8 mouse cellular contexts compared by ENCODE assay signal in genomic region chr2:104685418-104685817, GRCm38 (mm10). TPM values are rescaled to one million over a fixed set of nuclear protein-coding genes. Genes with fewer than 3 reads are reported as not detected.
DNase-seq lines count a peak whose midpoint lies in the region; ATAC-seq and TF ChIP-seq lines count a peak whose summit lies in the region.

No protein-coding gene starts in this region.

- peaks cover 35% of the 10 kb centered on the region for H3K36me3 ChIP-seq in embryonic facial prominence, embryonic 14.5 days (ENCODE audit: control insufficient read depth, insufficient read depth, low read length)
- peaks cover 7% of the 10 kb centered on the region; the same call in 1 of the 2 replicates for H3K36me3 ChIP-seq in kidney, embryonic 14.5 days (ENCODE audit: control insufficient read depth, insufficient read depth, low read length)
- peaks cover 30% of the 10 kb centered on the region for H3K36me3 ChIP-seq in limb, embryonic 14.5 days (ENCODE audit: control insufficient read depth, insufficient read depth, low read length)

- no peaks in the 10 kb centered on the region for H3K27me3 ChIP-seq in embryonic facial prominence, embryonic 14.5 days (replicated peaks; ENCODE audit: control insufficient read depth, insufficient read depth, low read length)
- no peaks in the 10 kb centered on the region for H3K27me3 ChIP-seq in kidney, embryonic 14.5 days (ENCODE audit: control insufficient read depth, insufficient read depth, low read length)
- H3K27me3 ChIP-seq in limb, embryonic 14.5 days (ENCODE audit: control insufficient read depth, insufficient read depth, low read length), result no peaks in the 10 kb centered on the region

- no peak overlapping the region for H3K4me3 ChIP-seq in embryonic facial prominence, embryonic 14.5 days (ENCODE audit: low read depth, low read length)
- H3K4me3 ChIP-seq in kidney, embryonic 14.5 days (ENCODE audit: low read length), result no peak overlapping the region
- no peak overlapping the region for H3K4me3 ChIP-seq in limb, embryonic 14.5 days (replicated peaks; ENCODE audit: low read length)

- H3K4me2 ChIP-seq in embryonic facial prominence, embryonic 14.5 days (ENCODE audit: low read depth, low read length), result no peak overlapping the region
- H3K4me2 ChIP-seq in kidney, embryonic 14.5 days (replicated peaks; ENCODE audit: low read depth, low read length), result 0 out of 2 replicates have a peak overlapping the region, but pooled peaks have one; percentile 2
- H3K4me2 ChIP-seq in limb, embryonic 14.5 days (replicated peaks; ENCODE audit: low read depth, low read length, severe bottlenecking), result no peak overlapping the region

- no peak overlapping the region for H3K27ac ChIP-seq in embryonic facial prominence, embryonic 14.5 days (replicated peaks; ENCODE audit: low read depth, low read length)
- H3K27ac ChIP-seq in kidney, embryonic 14.5 days (ENCODE audit: low read depth, low read length), result no peak overlapping the region
- H3K27ac ChIP-seq in limb, embryonic 14.5 days (replicated peaks; ENCODE audit: low read depth, low read length), result no peak overlapping the region

- H3K9me3 ChIP-seq in embryonic facial prominence, embryonic 14.5 days (ENCODE audit: control insufficient read depth, low read length), result no peaks in the 10 kb centered on the region
- no peaks in the 10 kb centered on the region for H3K9me3 ChIP-seq in kidney, embryonic 14.5 days (ENCODE audit: control insufficient read depth, low read length)
- no peaks in the 10 kb centered on the region for H3K9me3 ChIP-seq in limb, embryonic 14.5 days (ENCODE audit: control insufficient read depth, low read length)

- 6% methylated on average over 13 of the region's 13 CpGs for WGBS in embryonic facial prominence, embryonic 14.5 days
- WGBS in kidney, embryonic 14.5 days, result 6% methylated on average over 13 of the region's 13 CpGs
- 5% methylated on average over 13 of the region's 13 CpGs for WGBS in limb, embryonic 14.5 days

- no peak overlapping the region for H3K9ac ChIP-seq in embryonic facial prominence, embryonic 14.5 days (ENCODE audit: low read depth, low read length)
- H3K9ac ChIP-seq in kidney, embryonic 14.5 days (ENCODE audit: low read depth, low read length), result no peak overlapping the region
- no peak overlapping the region for H3K9ac ChIP-seq in limb, embryonic 14.5 days (ENCODE audit: low read depth, low read length, severe bottlenecking)

- peak; percentile 91 for ATAC-seq in embryonic facial prominence, embryonic 14.5 days (ENCODE audit: low read depth)
- ATAC-seq in kidney, embryonic 14.5 days (ENCODE audit: low FRiP score, low TSS enrichment), result peak; percentile 91
- peak; percentile 91 for ATAC-seq in limb, embryonic 14.5 days (ENCODE audit: low FRiP score, low read depth)

- no peak for TF ChIP-seq POLR2A in limb, embryonic 14.5 days (IDR thresholded peaks at IDR 0.05; ENCODE audit: borderline replicate concordance, extremely low read depth, insufficient read depth, insufficient read length)

- DNase-seq in 3134 (ENCODE audit: extremely low read depth, insufficient read length, low spot score), result peak; percentile 60
- peak; percentile 82 to 87 for DNase-seq in adrenal gland, postnatal 36 days
- DNase-seq in embryonic facial prominence, embryonic 14.5 days (ENCODE audit: low spot score), result peak; percentile 83
- peak; percentile 34 to 66 for DNase-seq in heart, adult 9 months (ENCODE audit: low spot score in 2 of 2)
- peak; percentile 92 for DNase-seq in limb, embryonic 14.5 days (ENCODE audit: low spot score)
- DNase-seq in monocyte, adult 2 months (ENCODE audit: low read depth in 1 of 2, low spot score in 2 of 2), result peak; percentile 13 to 36
- peak; percentile 55 to 61 for DNase-seq in spleen, postnatal 36 days (ENCODE audit: low spot score in 2 of 2)

- H3K4me1 ChIP-seq in embryonic facial prominence, embryonic 14.5 days (ENCODE audit: control insufficient read depth, insufficient read depth, low read length), result no peaks in the 10 kb centered on the region
- H3K4me1 ChIP-seq in kidney, embryonic 14.5 days (ENCODE audit: control insufficient read depth, insufficient read depth, low read length), result no peaks in the 10 kb centered on the region
- H3K4me1 ChIP-seq in limb, embryonic 14.5 days (ENCODE audit: control insufficient read depth, insufficient read depth, low read length), result no peaks in the 10 kb centered on the region; the same call in 1 of the 2 replicates

RNA-seq across cellular contexts. Expression of gene Tcp11l1, which starts 26.6 kb away (rescaled TPM):
- total RNA-seq in adrenal gland, postnatal 36 days (2021), result 10 to 100 TPM; 12.0 to 12.2 TPM
- polyA plus RNA-seq in embryonic facial prominence, embryonic 14.5 days (2014; fragmentation: Nextera tagmentation; extraction: Ambion mirVana), result 32.6 and 35.0 TPM in 2 replicates
- polyA plus RNA-seq in kidney, embryonic 14.5 days (2014; fragmentation: Nextera tagmentation; extraction: Ambion mirVana), result 57.0 and 59.1 TPM in 2 replicates
- 16.7 and 22.5 TPM in 2 replicates for polyA plus RNA-seq in limb, embryonic 14.5 days (2012; rRNA removed)
- polyA plus RNA-seq in limb, embryonic 14.5 days (2014; fragmentation: Nextera tagmentation; extraction: Ambion mirVana), result 47.6 and 50.8 TPM in 2 replicates

RNA-seq across cellular contexts. Expression of gene Pin1rt1, which starts 30.8 kb away (rescaled TPM):
- total RNA-seq in adrenal gland, postnatal 36 days (2021), result not detected
- not detected in 2 replicates for polyA plus RNA-seq in embryonic facial prominence, embryonic 14.5 days (2014; fragmentation: Nextera tagmentation; extraction: Ambion mirVana)
- polyA plus RNA-seq in kidney, embryonic 14.5 days (2014; fragmentation: Nextera tagmentation; extraction: Ambion mirVana), result not detected in 2 replicates
- polyA plus RNA-seq in limb, embryonic 14.5 days (2012; rRNA removed), result not detected in 2 replicates
- 0.32 TPM in 1 of 2 replicates, not detected in the other for polyA plus RNA-seq in limb, embryonic 14.5 days (2014; fragmentation: Nextera tagmentation; extraction: Ambion mirVana)

RNA-seq across cellular contexts. Expression of gene Depdc7, which starts 57.3 kb away (rescaled TPM):
- total RNA-seq in adrenal gland, postnatal 36 days (2021), result 1 to 10 TPM; 1.7 to 2.1 TPM
- 6.6 and 8.1 TPM in 2 replicates for polyA plus RNA-seq in embryonic facial prominence, embryonic 14.5 days (2014; fragmentation: Nextera tagmentation; extraction: Ambion mirVana)
- polyA plus RNA-seq in kidney, embryonic 14.5 days (2014; fragmentation: Nextera tagmentation; extraction: Ambion mirVana), result 18.5 and 20.7 TPM in 2 replicates
- polyA plus RNA-seq in limb, embryonic 14.5 days (2012; rRNA removed), result 3.8 and 4.8 TPM in 2 replicates
- 5.8 and 6.7 TPM in 2 replicates for polyA plus RNA-seq in limb, embryonic 14.5 days (2014; fragmentation: Nextera tagmentation; extraction: Ambion mirVana)

Comparison
In these comparisons a context has a peak if more than half of its experiments do, and no peak if none do; other contexts are left out.
1. DNase-seq: peak in every context shown above with its lines; median percentile 92 in limb, embryonic 14.5 days; 84 in adrenal gland, postnatal 36 days; 83 in embryonic facial prominence, embryonic 14.5 days; 60 in 3134; 58 in spleen, postnatal 36 days; 50 in heart, adult 9 months; 24 in monocyte, adult 2 months.